Mouse (Mus musculus): ENCODE results near the gene Eml6.

DNA sequence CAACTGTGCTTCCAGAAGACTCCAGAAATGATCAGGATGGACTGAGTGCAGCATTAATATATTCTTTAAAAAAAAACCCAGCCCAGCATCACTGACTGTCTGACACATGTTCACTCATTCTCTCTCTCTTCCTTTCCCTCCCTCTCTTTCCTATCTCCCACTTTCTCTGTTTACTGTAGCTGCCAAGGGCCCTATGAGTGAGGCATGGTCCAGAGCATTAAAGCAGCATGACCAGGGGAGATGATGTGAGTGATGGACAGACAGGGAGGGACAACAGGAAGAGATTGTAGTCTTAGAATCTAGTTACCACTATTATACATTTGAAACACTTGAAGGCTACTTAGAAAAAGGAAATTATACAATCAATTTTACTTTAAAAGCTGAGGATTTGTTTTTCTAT lies 210.2 kb downstream of the Eml6 start:
- no peak for TF ChIP-seq CTCF (IDR thresholded peaks at IDR 0.05; ENCODE audit: low read depth, low read length)
- TF ChIP-seq TAL1 (conservative IDR thresholded peaks at IDR 0.05; ENCODE audit: low read depth, low read length): no peak
- no peak for TF ChIP-seq GATA1 (IDR thresholded peaks at IDR 0.05; ENCODE audit: borderline replicate concordance, low read length)
- TF ChIP-seq POLR2AphosphoS5 (IDR thresholded peaks at IDR 0.05; ENCODE audit: insufficient replicate concordance, low read depth, low read length): no peak
- no peak for TF ChIP-seq GATA2 (IDR thresholded peaks at IDR 0.05; ENCODE audit: borderline replicate concordance, low read depth, low read length)

Measured in G1E (cell line).